Mouse (Mus musculus): ENCODE measurements at regions not wholly inside any gene's neighbourhood (a gene's known extent, or its start where the extent isn't known, plus 50 kb on each side); places are given as distances from the start of the nearest gene placed in this dataset.
"Not testable (repeated sequence)": the region's sequence is repeated elsewhere in the genome, so short reads cannot be mapped to it uniquely, and the experiment has no call there.

GRCm38 (mm10) chr10:104798816-104799393, 605.1 kb downstream of the Gm4340 start:
- no peak for DNase-seq (ENCODE audit: low spot score)
- H3K9me3 ChIP-seq: no peaks in the 10 kb centered on the region
- no peak overlapping the region for H3K4me3 ChIP-seq
- H3K27ac ChIP-seq (replicated peaks): no peak overlapping the region
- no peaks in the 10 kb centered on the region for H3K36me3 ChIP-seq (replicated peaks)
- 81% methylated on average over 6 of the region's 6 CpGs for WGBS
- H3K27me3 ChIP-seq (replicated peaks; ENCODE audit: low read depth, poor library complexity, severe bottlenecking): no peaks in the 10 kb centered on the region
- no peaks in the 10 kb centered on the region for H3K4me1 ChIP-seq

DNA sequence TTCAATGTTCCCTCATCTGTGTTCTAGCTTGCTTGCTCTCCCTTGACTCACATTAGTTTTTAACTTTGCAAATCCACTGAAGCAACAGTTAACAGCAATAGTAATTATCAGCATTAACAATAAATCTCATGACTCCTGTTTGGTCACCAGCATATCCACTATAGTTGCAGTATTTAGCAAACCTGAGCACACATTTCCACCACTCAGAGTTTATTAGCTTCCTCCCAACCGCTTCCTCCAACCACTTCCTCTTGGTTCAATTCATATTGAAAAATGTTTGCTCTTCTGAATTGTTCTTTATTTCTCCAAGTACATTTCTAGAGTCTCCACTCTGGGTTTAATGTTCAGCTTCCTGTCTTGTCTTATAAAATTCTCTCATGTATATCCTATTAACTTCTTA, 611.0 kb downstream of the Gm4340 start:
- WGBS: 86% methylated on average over 1 of the region's 1 CpGs
- H3K4me3 ChIP-seq: no peak overlapping the region
- H3K27ac ChIP-seq (replicated peaks): no peak overlapping the region
- no peaks in the 10 kb centered on the region for H3K27me3 ChIP-seq (replicated peaks; ENCODE audit: low read depth, poor library complexity, severe bottlenecking)
- DNase-seq (ENCODE audit: low spot score): no peak
- no peaks in the 10 kb centered on the region for H3K36me3 ChIP-seq (replicated peaks)
- H3K9me3 ChIP-seq: no peaks in the 10 kb centered on the region
- no peaks in the 10 kb centered on the region for H3K4me1 ChIP-seq

DNA sequence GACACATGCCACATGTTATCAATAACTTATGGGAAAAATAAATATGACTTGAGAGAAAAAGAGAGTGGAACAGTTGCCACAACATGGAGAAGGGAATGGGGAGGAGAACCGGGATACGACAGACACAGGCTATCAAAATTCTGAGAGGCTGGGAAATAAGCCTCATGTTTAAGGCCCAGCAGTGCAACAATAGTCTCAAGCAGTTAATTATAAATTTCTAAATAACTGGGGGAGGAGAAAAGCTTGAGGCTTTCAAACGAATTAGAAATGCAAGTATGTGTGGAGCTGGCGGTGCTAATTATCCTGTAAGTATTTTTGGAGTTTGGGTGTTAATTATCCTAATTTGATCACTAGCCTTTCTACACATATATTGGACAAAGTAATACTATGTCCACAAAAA, 624.4 kb downstream of the Gm4340 start:
- Histone ChIP-seq H3K9me3 (no peaks in the 10 kb centered on the region), H3K27me3 (replicated peaks; ENCODE audit: low read depth, poor library complexity, severe bottlenecking) (no peaks in the 10 kb centered on the region), H3K27ac (replicated peaks) (no peak overlapping the region), H3K4me1 (no peaks in the 10 kb centered on the region), H3K4me3 (no peak overlapping the region), H3K36me3 (replicated peaks) (no peaks in the 10 kb centered on the region)
- no peak for DNase-seq (ENCODE audit: low spot score)
- 84% methylated on average over 4 of the region's 4 CpGs for WGBS

DNA sequence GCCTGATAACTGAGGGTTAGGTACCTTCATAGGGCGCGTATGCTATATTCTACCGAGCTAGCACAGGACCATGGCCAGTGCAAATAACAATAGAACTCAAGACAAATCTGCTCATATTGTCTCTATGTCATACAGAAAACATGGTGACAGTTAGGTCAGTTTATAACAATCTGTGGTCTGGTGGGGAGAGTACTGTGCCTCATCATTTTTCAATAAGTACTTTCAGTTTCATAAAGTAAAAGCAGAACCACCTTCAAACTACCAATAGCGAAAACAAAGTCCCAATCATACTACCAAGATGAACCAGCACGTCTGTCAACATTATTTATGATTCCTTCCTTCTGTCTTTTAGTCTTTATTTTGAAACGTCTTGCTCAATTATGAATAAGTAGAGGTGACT, 658.0 kb downstream of the Gm4340 start:
- Histone ChIP-seq H3K9me3 (no peaks in the 10 kb centered on the region), H3K4me3 (no peak overlapping the region), H3K36me3 (replicated peaks) (no peaks in the 10 kb centered on the region), H3K4me1 (peaks cover 11% of the 10 kb centered on the region; the same call in 1 of the 2 replicates), H3K27me3 (replicated peaks; ENCODE audit: low read depth, poor library complexity, severe bottlenecking) (no peaks in the 10 kb centered on the region), H3K27ac (replicated peaks) (no peak overlapping the region)
- WGBS: 92% methylated on average over 6 of the region's 6 CpGs
- no peak for DNase-seq (ENCODE audit: low spot score)

- DNase-seq (ENCODE audit: low spot score): peak; percentile 70
- H3K36me3 ChIP-seq (replicated peaks): no peaks in the 10 kb centered on the region
- H3K27ac ChIP-seq (replicated peaks): no peak overlapping the region
- no peaks in the 10 kb centered on the region for H3K9me3 ChIP-seq
- H3K27me3 ChIP-seq (replicated peaks; ENCODE audit: low read depth, poor library complexity, severe bottlenecking): no peaks in the 10 kb centered on the region
- H3K4me1 ChIP-seq: peaks cover 11% of the 10 kb centered on the region; the same call in 1 of the 2 replicates
- H3K4me3 ChIP-seq: no peak overlapping the region
- WGBS: 29% methylated on average over 3 of the region's 3 CpGs
Observed at GRCm38 (mm10) chr10:104853111-104853510, 659.3 kb downstream of the Gm4340 start.

GRCm38 (mm10) chr10:104878246-104878645, 684.4 kb downstream of the Gm4340 start:
- no peaks in the 10 kb centered on the region for H3K9me3 ChIP-seq
- no peak overlapping the region for H3K4me3 ChIP-seq
- no peak overlapping the region for H3K27ac ChIP-seq (replicated peaks)
- 87% methylated on average over 3 of the region's 3 CpGs for WGBS
- no peaks in the 10 kb centered on the region for H3K27me3 ChIP-seq (replicated peaks; ENCODE audit: low read depth, poor library complexity, severe bottlenecking)
- H3K4me1 ChIP-seq: no peaks in the 10 kb centered on the region
- no peaks in the 10 kb centered on the region for H3K36me3 ChIP-seq (replicated peaks)
- no peak for DNase-seq (ENCODE audit: low spot score)

GRCm38 (mm10) chr10:104914201-104914600, 660.0 kb downstream of the Tmtc2 start:
- Histone ChIP-seq H3K4me3 (no peak overlapping the region), H3K36me3 (replicated peaks) (no peaks in the 10 kb centered on the region), H3K4me1 (no peaks in the 10 kb centered on the region), H3K27me3 (replicated peaks; ENCODE audit: low read depth, poor library complexity, severe bottlenecking) (no peaks in the 10 kb centered on the region), H3K27ac (replicated peaks) (no peak overlapping the region), H3K9me3 (no peaks in the 10 kb centered on the region)
- WGBS: 93% methylated on average over 1 of the region's 1 CpGs
- DNase-seq (ENCODE audit: low spot score): no peak

GRCm38 (mm10) chr10:104915521-104915920, 658.7 kb downstream of the Tmtc2 start:
- Histone ChIP-seq H3K9me3 (no peaks in the 10 kb centered on the region), H3K36me3 (replicated peaks) (no peaks in the 10 kb centered on the region), H3K27ac (replicated peaks) (no peak overlapping the region), H3K4me1 (no peaks in the 10 kb centered on the region), H3K27me3 (replicated peaks; ENCODE audit: low read depth, poor library complexity, severe bottlenecking) (no peaks in the 10 kb centered on the region), H3K4me3 (no peak overlapping the region)
- DNase-seq (ENCODE audit: low spot score): no peak
- 88% methylated on average over 1 of the region's 1 CpGs for WGBS

DNA sequence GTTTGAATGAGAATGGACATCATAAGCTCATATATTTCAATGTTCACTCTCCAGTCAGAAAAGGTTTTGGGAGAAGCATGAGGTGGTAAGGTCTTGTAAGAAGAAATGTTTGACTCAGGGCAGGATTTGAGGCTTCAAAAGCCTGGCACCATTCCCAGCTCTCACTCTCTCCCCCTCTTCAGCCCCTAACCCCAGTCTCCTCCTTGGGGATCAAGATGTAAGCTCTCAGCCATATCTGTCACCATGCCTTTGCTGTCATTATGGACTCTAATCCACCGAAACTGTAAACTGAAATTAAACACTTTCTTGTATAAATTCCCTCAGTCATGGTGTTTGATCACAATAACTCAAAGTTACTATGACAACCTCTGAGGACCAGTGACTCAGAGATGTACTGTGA, 637.6 kb downstream of the Tmtc2 start:
- Histone ChIP-seq H3K27ac (replicated peaks) (no peak overlapping the region), H3K36me3 (replicated peaks) (no peaks in the 10 kb centered on the region), H3K4me1 (no peaks in the 10 kb centered on the region), H3K4me3 (no peak overlapping the region), H3K27me3 (replicated peaks; ENCODE audit: low read depth, poor library complexity, severe bottlenecking) (no peaks in the 10 kb centered on the region), H3K9me3 (no peaks in the 10 kb centered on the region)
- DNase-seq (ENCODE audit: low spot score): no peak
- 85% methylated on average over 1 of the region's 1 CpGs for WGBS

DNA sequence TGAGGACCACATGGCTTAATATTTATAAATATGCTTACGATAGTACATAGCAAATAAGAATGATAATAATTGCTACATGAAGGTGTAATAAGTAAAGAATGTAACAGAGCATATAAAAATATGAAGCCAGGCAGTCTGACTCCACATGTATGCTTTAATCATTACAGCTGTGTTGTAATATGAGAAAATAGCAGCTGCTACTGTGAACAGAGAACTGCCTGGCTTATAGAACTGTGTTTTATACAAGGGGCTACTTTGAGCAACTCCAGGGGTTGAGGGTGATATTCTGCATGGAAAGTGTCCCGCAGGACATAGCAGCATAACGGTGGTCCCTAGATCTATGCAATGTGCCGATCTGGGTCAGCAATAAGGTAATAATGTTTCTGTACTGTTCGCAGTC, 627.9 kb downstream of the Tmtc2 start:
- no peaks in the 10 kb centered on the region for H3K4me1 ChIP-seq
- H3K9me3 ChIP-seq: no peaks in the 10 kb centered on the region
- no peaks in the 10 kb centered on the region for H3K27me3 ChIP-seq (replicated peaks; ENCODE audit: low read depth, poor library complexity, severe bottlenecking)
- 90% methylated on average over 5 of the region's 5 CpGs for WGBS
- DNase-seq (ENCODE audit: low spot score): no peak
- no peak overlapping the region for H3K27ac ChIP-seq (replicated peaks)
- H3K36me3 ChIP-seq (replicated peaks): no peaks in the 10 kb centered on the region
- H3K4me3 ChIP-seq: no peak overlapping the region

DNA sequence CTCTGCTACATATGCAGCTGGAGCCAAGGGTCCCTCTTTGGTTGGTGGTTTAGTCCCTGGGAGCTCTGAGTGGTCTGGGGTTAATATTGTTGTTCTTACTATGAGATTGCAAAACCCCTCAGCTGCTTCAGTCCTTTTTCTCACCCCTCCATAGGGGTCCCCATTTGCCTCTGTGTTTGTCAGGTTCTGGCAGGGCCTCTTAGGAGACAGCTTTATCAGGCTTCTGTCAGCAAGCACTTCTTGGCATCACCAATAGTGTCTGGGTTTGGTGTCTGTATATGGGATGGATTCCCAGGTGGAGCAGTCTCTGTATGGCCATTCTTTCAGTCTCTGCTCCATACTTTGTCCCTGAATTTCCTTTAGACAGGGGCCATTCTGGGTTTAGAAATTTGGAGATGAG, 625.4 kb downstream of the Tmtc2 start:
- not testable (repeated sequence) for H3K4me3 ChIP-seq; H3K36me3 ChIP-seq (replicated peaks); DNase-seq (ENCODE audit: low spot score); H3K27ac ChIP-seq (replicated peaks); H3K9me3 ChIP-seq; H3K4me1 ChIP-seq; H3K27me3 ChIP-seq (replicated peaks; ENCODE audit: low read depth, poor library complexity, severe bottlenecking)

DNA sequence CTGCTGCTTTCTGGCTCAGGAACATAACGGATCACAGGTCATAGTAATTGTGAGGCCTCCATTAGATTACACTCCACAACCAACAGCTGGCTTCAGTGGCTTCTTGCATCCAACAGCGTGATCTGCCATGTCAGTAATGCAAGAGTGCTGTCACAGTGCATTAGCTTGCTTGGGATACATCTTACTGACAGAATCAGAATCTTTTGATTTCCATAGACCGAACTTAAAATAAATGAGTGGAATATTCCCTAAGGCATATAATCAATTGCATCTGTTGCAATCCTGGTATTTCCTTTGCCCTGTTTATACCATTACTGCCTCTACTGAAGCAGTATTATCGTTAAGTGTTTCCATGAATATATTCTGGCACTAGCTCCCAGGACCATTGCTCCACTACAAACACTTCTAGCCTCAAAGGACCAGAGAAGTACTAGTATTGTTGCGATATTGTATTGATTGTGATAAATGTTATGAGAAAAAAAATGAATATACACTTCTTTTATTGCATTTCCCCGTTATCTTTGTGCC, 605.8 kb downstream of the Tmtc2 start:
- H3K27ac ChIP-seq (replicated peaks): no peak overlapping the region
- H3K4me1 ChIP-seq: no peaks in the 10 kb centered on the region
- no peaks in the 10 kb centered on the region for H3K27me3 ChIP-seq (replicated peaks; ENCODE audit: low read depth, poor library complexity, severe bottlenecking)
- H3K4me3 ChIP-seq: no peak overlapping the region
- no peaks in the 10 kb centered on the region for H3K36me3 ChIP-seq (replicated peaks)
- 74% methylated on average over 6 of the region's 6 CpGs for WGBS
- no peaks in the 10 kb centered on the region for H3K9me3 ChIP-seq
- peak; percentile 22 for DNase-seq (ENCODE audit: low spot score)

Measured in embryonic facial prominence, embryonic 10.5 days (tissue).